Mouse (Mus musculus): ENCODE data around the gene Rbm42. TPM values are rescaled to one million over a fixed set of nuclear protein-coding genes. Genes with fewer than 3 reads are reported as not detected.

Rbm42 gene
- polyA plus RNA-seq (2012; rRNA removed) = 42.7 and 58.2 TPM in 2 replicates

DNA sequence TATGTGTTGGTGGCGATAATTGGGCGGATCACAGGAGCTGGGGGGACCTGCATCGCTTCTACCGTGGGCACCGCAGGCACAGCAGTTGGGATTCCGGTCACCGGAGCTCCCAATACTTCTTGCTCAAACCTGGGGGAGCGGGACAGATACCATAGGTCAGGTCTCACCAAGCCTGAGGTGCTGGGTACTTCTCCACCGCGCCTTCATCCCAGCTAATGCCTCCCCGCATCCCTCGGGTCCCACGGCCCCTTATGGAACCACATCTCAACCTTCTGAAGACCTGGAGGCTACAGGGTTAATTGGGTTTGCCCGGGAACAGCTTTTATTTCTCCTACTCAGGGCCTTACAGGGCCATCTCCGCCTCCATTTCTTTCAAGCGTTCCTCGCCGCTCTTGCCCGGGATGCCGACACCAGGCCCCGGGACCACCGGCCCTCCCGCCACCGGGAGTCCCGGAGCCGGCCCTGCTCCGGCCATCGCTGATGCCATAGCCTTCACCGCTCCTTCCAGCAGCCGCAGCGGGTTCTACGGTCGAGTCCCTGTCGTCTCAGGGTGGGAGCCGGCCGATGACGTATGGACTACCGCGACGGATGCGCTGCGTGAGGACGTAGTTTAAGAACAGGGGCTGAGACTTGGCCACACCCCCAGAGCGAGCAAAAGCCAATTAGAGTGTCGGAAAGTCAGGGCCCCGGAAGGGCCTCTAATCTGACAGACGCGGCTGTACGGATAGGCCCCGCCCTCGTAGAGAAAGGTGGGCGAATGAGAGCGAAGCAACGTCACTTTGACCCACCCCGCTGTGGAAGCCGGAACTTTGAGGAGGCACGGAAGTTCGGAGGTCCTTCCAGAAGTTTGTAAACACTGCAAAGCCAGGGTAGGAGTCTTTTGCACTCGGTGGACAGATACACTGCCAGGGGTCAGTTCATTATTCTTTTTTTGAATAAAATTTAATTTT lies at the start of gene Rbm42:
Gene Rbm42 (minus strand): TSS at position 727 of the 950 bp plus-strand sequence.

DNA sequence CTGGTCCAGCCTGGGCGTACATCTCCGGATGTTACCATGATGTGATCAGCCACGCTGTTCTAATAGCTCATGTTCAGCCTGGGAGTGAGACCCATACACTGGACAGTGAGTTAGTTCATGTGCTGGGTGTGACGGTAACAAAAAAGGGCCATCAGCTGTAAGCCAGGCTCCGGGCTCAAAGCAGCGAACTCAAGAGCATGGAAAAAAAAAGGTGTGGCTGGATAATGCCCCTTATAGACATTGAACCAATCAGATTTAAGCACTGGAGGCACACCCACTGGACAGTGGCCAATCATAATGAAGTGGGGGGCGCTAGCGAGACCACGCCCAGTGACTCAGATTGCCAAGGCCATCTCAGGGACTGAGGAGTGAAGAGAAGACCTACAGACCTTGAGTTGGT lies 48.5 kb upstream of the Rbm42 start, which contains the start of gene 2200002J24Rik:
Gene 2200002J24Rik (plus strand): TSS at position 338 of the 400 bp plus-strand sequence.

DNA sequence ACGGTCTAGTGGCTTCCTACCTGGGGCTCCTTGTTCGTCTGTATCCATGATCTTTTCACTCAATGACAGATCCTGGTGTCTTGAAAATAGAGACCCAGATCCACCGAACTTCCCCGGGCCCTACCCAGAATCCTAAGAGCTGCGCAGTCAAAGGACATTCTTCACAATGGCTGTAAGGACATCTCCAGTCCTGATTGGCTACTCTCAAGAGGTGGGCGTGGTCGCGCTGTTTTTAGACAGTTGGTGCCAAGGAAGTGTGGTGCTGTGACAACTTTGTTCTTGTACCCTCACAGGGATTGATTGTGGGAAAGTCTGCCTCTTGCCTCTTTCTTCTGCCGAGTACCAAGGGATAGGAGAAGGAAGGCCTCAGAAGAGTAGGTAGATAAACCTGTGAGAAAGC lies 21.4 kb upstream of the Rbm42 start, which contains the start of gene Pmis2:
Gene Pmis2 (minus strand): TSS at position 126 of the 400 bp plus-strand sequence.

DNA sequence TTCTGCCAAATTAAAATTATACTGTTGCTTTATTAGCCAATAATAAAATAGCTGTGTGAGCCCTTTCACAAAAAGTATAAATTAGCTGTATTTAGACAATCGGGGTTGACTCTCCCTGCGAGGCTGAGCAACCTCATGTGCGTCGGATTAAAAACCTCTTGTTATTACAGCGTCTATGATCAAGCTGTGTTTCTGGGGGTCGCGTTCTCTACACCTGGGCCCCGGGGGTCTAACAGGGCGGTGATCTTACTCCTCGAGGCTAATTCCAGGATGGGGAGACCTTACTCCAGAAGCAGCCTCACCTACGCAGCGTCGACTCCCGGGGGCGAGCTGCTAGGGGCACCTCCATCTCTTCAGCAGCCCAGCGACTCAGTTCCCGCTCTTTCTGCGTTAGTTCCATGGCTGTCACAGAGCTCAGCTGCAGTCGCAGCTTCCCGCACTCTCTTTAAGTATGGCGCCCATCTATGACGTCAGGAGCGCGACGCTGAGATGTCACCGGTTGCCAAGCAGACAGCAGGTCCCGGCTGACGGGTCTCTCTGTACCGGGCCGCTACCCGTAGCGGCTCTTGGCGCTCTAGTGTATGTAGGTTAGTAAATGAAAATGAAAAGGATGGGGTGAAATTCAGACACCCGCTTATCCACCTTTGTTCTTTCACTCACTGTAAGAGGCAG lies 14.5 kb upstream of the Rbm42 start, which contains the start of gene Haus5:
Gene Haus5 (minus strand): TSS at position 466 of the 672 bp plus-strand sequence.

DNA sequence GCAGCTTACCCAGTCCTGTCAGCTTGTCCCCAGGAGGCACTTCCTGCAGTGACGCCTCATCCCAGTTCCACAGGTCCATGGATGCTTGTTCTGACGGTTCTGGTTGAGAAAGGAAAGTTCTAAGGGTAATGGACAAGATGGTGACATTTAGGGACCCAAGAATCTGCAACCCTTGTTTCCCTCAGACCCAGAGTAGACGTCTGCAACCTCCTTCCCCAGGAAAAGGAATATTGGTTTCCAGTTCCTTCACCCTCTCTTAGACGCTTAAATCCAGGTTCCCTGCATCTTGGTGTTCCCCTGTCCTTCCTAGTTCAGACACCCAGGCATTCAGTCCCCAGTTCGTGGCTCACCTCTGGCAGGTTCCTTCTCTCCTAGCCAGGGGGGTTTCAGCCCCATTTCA lies 14.4 kb downstream of the Rbm42 start, which contains the start of gene Etv2:
Gene Etv2 (minus strand): TSS at position 101 of the 400 bp plus-strand sequence.

DNA sequence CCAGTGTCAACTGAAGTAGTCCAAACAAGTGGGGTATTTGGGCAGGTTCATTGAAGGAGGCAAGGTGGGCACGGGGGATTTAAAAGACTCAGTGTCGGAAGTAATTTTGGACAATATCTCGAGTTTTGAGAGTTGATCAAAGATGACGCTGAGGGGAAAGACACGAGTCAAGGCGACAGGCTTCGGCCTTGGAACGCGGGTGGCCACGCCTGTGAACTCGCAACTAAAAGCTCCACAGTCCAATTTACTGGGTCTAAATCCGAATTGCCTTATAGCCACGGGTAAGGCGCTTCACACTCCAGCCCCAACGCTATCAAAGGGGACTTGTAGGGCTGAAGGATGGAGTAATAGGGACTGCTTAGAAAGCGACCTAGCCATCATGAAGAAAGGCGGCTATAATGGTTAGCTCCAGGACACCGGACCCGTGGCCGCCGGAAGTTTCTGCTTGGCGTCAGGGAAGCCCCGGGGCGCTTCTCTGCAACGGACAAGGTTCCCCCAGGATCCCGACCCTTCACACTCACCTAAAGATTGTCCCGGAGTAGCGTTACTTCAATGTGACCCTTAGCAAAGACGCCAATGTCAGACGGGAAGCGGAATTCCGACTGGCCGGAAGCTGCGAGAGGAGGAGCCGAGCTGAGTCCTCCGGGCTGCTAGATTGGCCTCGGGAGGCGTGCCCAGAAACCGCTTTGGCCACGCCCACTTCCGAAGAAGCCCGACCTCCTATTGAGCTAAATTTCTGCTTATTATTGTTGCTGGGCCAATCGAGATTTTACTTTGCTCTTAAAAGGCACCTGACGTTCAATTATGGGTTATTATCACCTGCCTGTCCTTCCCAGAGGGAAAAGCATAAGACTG lies 24.4 kb downstream of the Rbm42 start, which contains the start of gene Cox6b1:
Gene Cox6b1 (minus strand): TSS at position 622 of the 855 bp plus-strand sequence.

DNA sequence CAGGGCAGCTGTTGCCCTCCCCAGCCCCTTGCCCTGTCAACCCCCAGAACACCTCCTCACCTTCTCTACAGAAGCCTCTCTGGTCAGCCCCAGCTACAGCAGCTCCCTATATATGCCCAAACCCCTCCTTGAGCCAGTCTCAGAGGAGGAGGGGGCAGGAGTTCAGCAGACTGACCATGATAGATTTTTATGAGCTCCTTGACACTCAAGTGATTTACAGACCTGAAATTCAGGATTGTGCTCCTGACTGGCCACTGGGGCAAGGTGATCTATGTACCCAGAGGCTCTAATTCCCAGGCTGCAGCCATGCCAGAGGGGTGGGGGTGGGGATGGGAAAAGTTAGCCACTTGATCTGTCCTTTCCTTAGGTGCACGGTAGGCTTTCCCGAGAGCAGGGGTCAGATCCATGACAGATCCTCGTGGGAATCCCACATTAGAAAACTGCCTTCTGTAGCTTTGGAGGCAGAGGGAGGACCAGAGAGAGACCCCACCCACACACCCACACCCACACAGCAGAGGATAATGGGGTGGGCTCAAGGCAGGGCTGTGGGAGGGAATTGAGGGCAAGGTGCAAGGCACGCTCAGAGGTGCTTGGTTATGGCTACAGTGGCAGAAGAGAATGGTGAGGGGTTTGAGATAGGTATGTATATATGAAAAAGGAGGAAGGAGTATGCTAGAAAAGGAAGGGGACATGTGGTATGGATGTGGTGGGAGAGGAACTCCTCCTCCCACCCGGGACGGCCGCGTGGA lies 37.3 kb downstream of the Rbm42 start, which contains the start of gene Upk1a:
Gene Upk1a (minus strand): TSS at position 194 of the 749 bp plus-strand sequence.

DNA sequence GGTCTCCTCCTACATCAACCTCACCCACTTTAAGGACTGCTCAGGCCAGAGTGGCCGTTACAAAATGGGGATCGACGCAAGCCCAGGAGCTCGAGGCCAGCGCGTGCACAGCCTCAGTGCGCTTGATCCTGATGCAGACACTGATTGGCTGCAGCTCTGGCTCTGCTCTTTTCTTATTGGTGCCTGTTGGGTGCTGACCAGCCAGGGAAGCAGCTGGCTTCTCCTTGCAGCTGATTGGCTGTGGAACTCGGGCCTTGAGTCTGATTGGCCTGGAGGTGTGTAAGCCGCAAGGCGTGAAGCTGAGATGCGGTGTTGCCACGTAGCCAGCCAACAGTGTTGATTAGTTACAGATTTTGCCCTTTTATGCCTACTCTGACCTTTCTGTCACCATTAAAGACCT lies 51.3 kb downstream of the Rbm42 start, which contains the start of gene Zbtb32:
Gene Zbtb32 (minus strand): TSS at position 124 of the 400 bp plus-strand sequence.

Other genes starting within 250 kb of the Rbm42 start
- 38.9 and 55.7 TPM in 2 replicates for gene Tyrobp, start 236.6 kb downstream of the Rbm42 start, polyA plus RNA-seq (2012; rRNA removed)
- 3.8 and 16.6 TPM in 2 replicates for gene Hcst, start 230.5 kb downstream of the Rbm42 start, polyA plus RNA-seq (2012; rRNA removed)
- gene Nfkbid, start 228.6 kb downstream of the Rbm42 start, polyA plus RNA-seq (2012; rRNA removed) = 2.3 and 3.7 TPM in 2 replicates
- 30.9 and 40.1 TPM in 2 replicates for gene Aplp1, start 204.8 kb downstream of the Rbm42 start, polyA plus RNA-seq (2012; rRNA removed)
- gene Kirrel2, start 192.6 kb downstream of the Rbm42 start, polyA plus RNA-seq (2012; rRNA removed) = 0.42 and 2.0 TPM in 2 replicates
- 0.12 and 0.32 TPM in 2 replicates for gene Nphs1, start 192.0 kb downstream of the Rbm42 start, polyA plus RNA-seq (2012; rRNA removed)
- 0.15 TPM in 1 of 2 replicates, not detected in the other for gene Prodh2, start 156.7 kb downstream of the Rbm42 start, polyA plus RNA-seq (2012; rRNA removed)
- 4.7 and 6.1 TPM in 2 replicates for gene Arhgap33, start 115.3 kb downstream of the Rbm42 start, polyA plus RNA-seq (2012; rRNA removed)
- 129 and 132 TPM in 2 replicates for gene Hspb6, start 98.1 kb downstream of the Rbm42 start, polyA plus RNA-seq (2012; rRNA removed)
- gene Proser3, start 98.0 kb downstream of the Rbm42 start, polyA plus RNA-seq (2012; rRNA removed) = 3.4 and 3.9 TPM in 2 replicates
- gene Lin37, start 90.5 kb downstream of the Rbm42 start, polyA plus RNA-seq (2012; rRNA removed) = 14.3 and 19.7 TPM in 2 replicates
- 32.7 and 35.6 TPM in 2 replicates for gene U2af1l4, start 87.0 kb downstream of the Rbm42 start, polyA plus RNA-seq (2012; rRNA removed)
- gene Gm49396, start 87.0 kb downstream of the Rbm42 start, polyA plus RNA-seq (2012; rRNA removed) = 0.66 and 0.85 TPM in 2 replicates
- 70.1 and 76.5 TPM in 2 replicates for gene Psenen, start 86.7 kb downstream of the Rbm42 start, polyA plus RNA-seq (2012; rRNA removed)
- gene Igflr1, start 84.9 kb downstream of the Rbm42 start, polyA plus RNA-seq (2012; rRNA removed) = 4.5 and 5.3 TPM in 2 replicates
- gene Kmt2b, start 61.6 kb downstream of the Rbm42 start, polyA plus RNA-seq (2012; rRNA removed) = 17.8 and 24.6 TPM in 2 replicates
- gene Zbtb32, start 51.4 kb downstream of the Rbm42 start, polyA plus RNA-seq (2012; rRNA removed) = 3.6 and 4.9 TPM in 2 replicates
- 4.0 TPM in 2 replicates for gene Upk1a, start 37.5 kb downstream of the Rbm42 start, polyA plus RNA-seq (2012; rRNA removed)
- gene Cox6b1, start 24.2 kb downstream of the Rbm42 start, polyA plus RNA-seq (2012; rRNA removed) = 263 and 306 TPM in 2 replicates
- gene Etv2, start 14.5 kb downstream of the Rbm42 start, polyA plus RNA-seq (2012; rRNA removed) = not detected in 2 replicates
- 2.2 and 4.0 TPM in 2 replicates for gene Haus5, start 14.7 kb upstream of the Rbm42 start, polyA plus RNA-seq (2012; rRNA removed)
- not detected in 2 replicates for gene Pmis2, start 21.3 kb upstream of the Rbm42 start, polyA plus RNA-seq (2012; rRNA removed)
- gene 2200002J24Rik, start 48.6 kb upstream of the Rbm42 start, polyA plus RNA-seq (2012; rRNA removed) = 18.8 and 40.8 TPM in 2 replicates
- 1,538 and 2,919 TPM in 2 replicates for gene Atp4a, start 61.9 kb upstream of the Rbm42 start, polyA plus RNA-seq (2012; rRNA removed)
- gene Tmem147, start 79.2 kb upstream of the Rbm42 start, polyA plus RNA-seq (2012; rRNA removed) = 111 and 145 TPM in 2 replicates
- gene Gapdhs, start 93.4 kb upstream of the Rbm42 start, polyA plus RNA-seq (2012; rRNA removed) = not detected in 2 replicates
- gene Sbsn, start 101.2 kb upstream of the Rbm42 start, polyA plus RNA-seq (2012; rRNA removed) = 94.0 and 112 TPM in 2 replicates
- gene Dmkn, start 113.4 kb upstream of the Rbm42 start, polyA plus RNA-seq (2012; rRNA removed) = 1,147 and 1,166 TPM in 2 replicates
- gene Krtdap, start 137.6 kb upstream of the Rbm42 start, polyA plus RNA-seq (2012; rRNA removed) = 362 and 714 TPM in 2 replicates
- 4.2 and 4.8 TPM in 2 replicates for gene Ffar2, start 173.5 kb upstream of the Rbm42 start, polyA plus RNA-seq (2012; rRNA removed)
- gene Ffar3, start 205.9 kb upstream of the Rbm42 start, polyA plus RNA-seq (2012; rRNA removed) = 0.10 TPM in 1 of 2 replicates, not detected in the other
- 0.03 and 0.06 TPM in 2 replicates for gene Ffar1, start 211.2 kb upstream of the Rbm42 start, polyA plus RNA-seq (2012; rRNA removed)
- 0.25 and 0.26 TPM in 2 replicates for gene Cd22, start 230.0 kb upstream of the Rbm42 start, polyA plus RNA-seq (2012; rRNA removed)

Data from stomach, adult 2 months (tissue).